Mouse (Mus musculus) c-Kit-positive CD71-positive TER-119-positive erythroid progenitor cells, embryonic 14.5 days (primary cell): Measurements from ENCODE around the gene Cyp2f2.

Experiments
- DNase-seq: peaks from one replicate; pipeline ENCODE4 v3.0.0-alpha.2; 2013; ENCODE audit warnings: low spot score

Gene Cyp2f2

GRCm38 (mm10) chr7:27119676-27120075 is at the start of gene Cyp2f2:
Gene Cyp2f2 (plus strand): TSS chr7:27119909.
- no peak for DNase-seq

- no peak for DNase-seq
Observed at GRCm38 (mm10) chr7:27078641-27079040, 41.1 kb upstream of the Cyp2f2 start.

- DNase-seq, result no peak
Observed at GRCm38 (mm10) chr7:27081625-27082024, 38.1 kb upstream of the Cyp2f2 start.

GRCm38 (mm10) chr7:27091039-27091438 is 28.7 kb upstream of the Cyp2f2 start:
- no peak for DNase-seq

- no peak for DNase-seq
Observed at GRCm38 (mm10) chr7:27092038-27092703, 27.5 kb upstream of the Cyp2f2 start.

GRCm38 (mm10) chr7:27092882-27093281 is 26.8 kb upstream of the Cyp2f2 start:
- DNase-seq, result no peak

- no peak for DNase-seq
Observed at GRCm38 (mm10) chr7:27104882-27105281, 14.8 kb upstream of the Cyp2f2 start.

GRCm38 (mm10) chr7:27110327-27110726 is 9.4 kb upstream of the Cyp2f2 start:
- no peak for DNase-seq

GRCm38 (mm10) chr7:27111038-27111437 is 8.7 kb upstream of the Cyp2f2 start:
- no peak for DNase-seq

GRCm38 (mm10) chr7:27111987-27112386 is 7.7 kb upstream of the Cyp2f2 start:
- DNase-seq, result no peak

- no peak for DNase-seq
Observed at GRCm38 (mm10) chr7:27118033-27118511, 1.6 kb upstream of the Cyp2f2 start.

GRCm38 (mm10) chr7:27124305-27124832 is 4.7 kb downstream of the Cyp2f2 start:
- DNase-seq, result no peak

GRCm38 (mm10) chr7:27124969-27125368 is 5.3 kb downstream of the Cyp2f2 start:
- no peak for DNase-seq

GRCm38 (mm10) chr7:27128162-27128561 is 8.5 kb downstream of the Cyp2f2 start:
- DNase-seq, result no peak

- DNase-seq, result no peak
Observed at GRCm38 (mm10) chr7:27128946-27129345, 9.2 kb downstream of the Cyp2f2 start.

- DNase-seq, result no peak
Observed at GRCm38 (mm10) chr7:27129811-27130210, 10.1 kb downstream of the Cyp2f2 start.

- DNase-seq, result no peak
Observed at GRCm38 (mm10) chr7:27130521-27131370, 11.0 kb downstream of the Cyp2f2 start.

GRCm38 (mm10) chr7:27131387-27131786 is 11.7 kb downstream of the Cyp2f2 start:
- no peak for DNase-seq

GRCm38 (mm10) chr7:27132588-27132987 is 12.9 kb downstream of the Cyp2f2 start:
- DNase-seq, result peak; percentile 54

- no peak for DNase-seq
Observed at GRCm38 (mm10) chr7:27133156-27133555, 13.4 kb downstream of the Cyp2f2 start.

GRCm38 (mm10) chr7:27133757-27134156 is 14.0 kb downstream of the Cyp2f2 start:
- no peak for DNase-seq

- DNase-seq, result no peak
Observed at GRCm38 (mm10) chr7:27136410-27136996, 16.8 kb downstream of the Cyp2f2 start.
